Comparison of ENCODE assay signal across 8 mouse cellular contexts in the genomic region with DNA sequence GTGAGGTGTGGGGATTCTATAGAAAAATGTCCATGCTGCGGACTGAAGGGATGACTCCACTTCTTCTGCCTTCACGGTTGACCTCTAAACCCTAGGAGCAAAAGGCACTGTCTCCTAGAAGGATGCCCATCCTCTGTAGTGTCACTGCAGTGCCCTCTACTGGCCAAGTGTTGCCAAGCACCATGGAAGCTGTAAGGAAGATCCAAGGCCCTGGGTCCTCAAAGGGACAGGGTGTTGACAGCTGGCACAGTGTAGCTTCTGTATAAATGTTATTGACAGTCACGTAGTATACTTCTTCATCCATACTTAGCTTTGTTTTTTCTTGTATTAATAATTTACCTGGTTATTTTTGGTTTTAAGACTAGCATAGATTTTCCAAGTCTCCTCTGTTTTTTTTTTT.
A peak's percentile ranks its signal among the peaks of the same experiment; 100 is the strongest.
DNase-seq lines count a peak whose midpoint lies in the region; ATAC-seq and TF ChIP-seq lines count a peak whose summit lies in the region.

No protein-coding gene starts in this region.

- no peak overlapping the region for H3K27ac ChIP-seq in ES-Bruce4 (ENCODE audit: insufficient read depth, low read length)
- H3K27ac ChIP-seq in forebrain, embryonic 13.5 days = no peak overlapping the region
- H3K27ac ChIP-seq in hindbrain, embryonic 10.5 days = no peak overlapping the region
- H3K27ac ChIP-seq in layer of hippocampus, adult 2 months = no peak overlapping the region
- no peak overlapping the region for H3K27ac ChIP-seq in lung, postnatal 0 days (ENCODE audit: low read length)

- H3K9me3 ChIP-seq in ES-Bruce4 (replicated peaks; ENCODE audit: control insufficient read depth, insufficient read depth, low read length, poor library complexity, severe bottlenecking) = no peaks in the 10 kb centered on the region
- H3K9me3 ChIP-seq in forebrain, embryonic 13.5 days (replicated peaks) = no peaks in the 10 kb centered on the region
- no peaks in the 10 kb centered on the region for H3K9me3 ChIP-seq in hindbrain, embryonic 10.5 days
- H3K9me3 ChIP-seq in lung, postnatal 0 days (ENCODE audit: low read length) = no peaks in the 10 kb centered on the region

- no peak for TF ChIP-seq POLR2A in ES-Bruce4 (IDR thresholded peaks at IDR 0.05; ENCODE audit: insufficient read depth, low read length)

- peak; percentile 99 for TF ChIP-seq CTCF in ES-Bruce4 (IDR thresholded peaks at IDR 0.05; ENCODE audit: low read depth, low read length)
- peak; percentile 93 for TF ChIP-seq CTCF in layer of hippocampus, adult 2 months (conservative IDR thresholded peaks at IDR 0.05)
- peak; percentile 98 for TF ChIP-seq CTCF in lung, postnatal 0 days (IDR thresholded peaks at IDR 0.05)

- peak; percentile 70 for ATAC-seq in forebrain, embryonic 13.5 days
- peak; percentile 68 for ATAC-seq in lung, postnatal 0 days

- 22% methylated on average over 3 of the region's 3 CpGs for WGBS in forebrain, embryonic 13.5 days
- 16% methylated on average over 3 of the region's 3 CpGs for WGBS in hindbrain, embryonic 10.5 days
- 5% methylated on average over 3 of the region's 3 CpGs for WGBS in lung, postnatal 0 days

- H3K4me3 ChIP-seq in ES-Bruce4 (ENCODE audit: low read depth, low read length) = no peak overlapping the region
- H3K4me3 ChIP-seq in forebrain, embryonic 13.5 days = no peak overlapping the region
- no peak overlapping the region for H3K4me3 ChIP-seq in hindbrain, embryonic 10.5 days
- no peak overlapping the region for H3K4me3 ChIP-seq in layer of hippocampus, adult 2 months
- H3K4me3 ChIP-seq in lung, postnatal 0 days (ENCODE audit: low read depth, low read length) = no peak overlapping the region

- TF ChIP-seq EP300 in ES-Bruce4 (IDR thresholded peaks at IDR 0.05; ENCODE audit: insufficient read depth, low read depth, low read length) = no peak
- TF ChIP-seq EP300 in lung, postnatal 0 days (IDR thresholded peaks at IDR 0.05) = no peak

- H3K36me3 ChIP-seq in ES-Bruce4 (ENCODE audit: control insufficient read depth, insufficient read depth, low read length, poor library complexity, severe bottlenecking) = no peaks in the 10 kb centered on the region
- no peaks in the 10 kb centered on the region for H3K36me3 ChIP-seq in forebrain, embryonic 13.5 days (ENCODE audit: poor library complexity, severe bottlenecking)
- H3K36me3 ChIP-seq in hindbrain, embryonic 10.5 days = no peaks in the 10 kb centered on the region
- no peaks in the 10 kb centered on the region for H3K36me3 ChIP-seq in lung, postnatal 0 days (ENCODE audit: insufficient read depth, low read length)

- H3K9ac ChIP-seq in ES-Bruce4 (ENCODE audit: low read depth, poor library complexity, severe bottlenecking) = no peak overlapping the region
- H3K9ac ChIP-seq in forebrain, embryonic 13.5 days = no peak overlapping the region
- no peak overlapping the region for H3K9ac ChIP-seq in lung, postnatal 0 days (replicated peaks; ENCODE audit: low read depth)

- peak; percentile 82 for DNase-seq in c-Kit-negative CD71-positive TER-119-positive erythroid progenitor cells, embryonic 14.5 days (ENCODE audit: low read depth, low spot score)
- DNase-seq in hindbrain, embryonic 10.5 days (ENCODE audit: low spot score) = peak; percentile 78
- DNase-seq in layer of hippocampus, adult 2 months (ENCODE audit: low spot score in 2 of 2) = peak; percentile 51 to 82
- peak; percentile 70 for DNase-seq in lung, postnatal 0 days (ENCODE audit: low spot score)
- DNase-seq in retina, postnatal 7 days (ENCODE audit: low read depth, low spot score) = peak; percentile 70
- DNase-seq in urinary bladder, postnatal 10 days (ENCODE audit: low spot score) = peak; percentile 33

- H3K27me3 ChIP-seq in ES-Bruce4 (ENCODE audit: control insufficient read depth, insufficient read depth, low read length, poor library complexity, severe bottlenecking) = no peaks in the 10 kb centered on the region
- H3K27me3 ChIP-seq in forebrain, embryonic 13.5 days = no peaks in the 10 kb centered on the region
- no peaks in the 10 kb centered on the region for H3K27me3 ChIP-seq in hindbrain, embryonic 10.5 days (ENCODE audit: insufficient read depth, poor library complexity, severe bottlenecking)
- H3K27me3 ChIP-seq in lung, postnatal 0 days (replicated peaks; ENCODE audit: insufficient read depth, low read length) = no peaks in the 10 kb centered on the region

- no peak overlapping the region for H3K4me2 ChIP-seq in forebrain, embryonic 13.5 days
- no peak overlapping the region for H3K4me2 ChIP-seq in lung, postnatal 0 days (replicated peaks; ENCODE audit: low read depth, low read length)

- peaks cover 2% of the 10 kb centered on the region for H3K4me1 ChIP-seq in ES-Bruce4 (ENCODE audit: control insufficient read depth, insufficient read depth, low read length)
- H3K4me1 ChIP-seq in forebrain, embryonic 13.5 days = no peaks in the 10 kb centered on the region
- no peaks in the 10 kb centered on the region for H3K4me1 ChIP-seq in hindbrain, embryonic 10.5 days (replicated peaks)
- no peaks in the 10 kb centered on the region for H3K4me1 ChIP-seq in lung, postnatal 0 days (ENCODE audit: insufficient read depth, low read depth, low read length)
